Mouse (Mus musculus): ENCODE results near the gene C2cd4a.

C2cd4a gene

DNA sequence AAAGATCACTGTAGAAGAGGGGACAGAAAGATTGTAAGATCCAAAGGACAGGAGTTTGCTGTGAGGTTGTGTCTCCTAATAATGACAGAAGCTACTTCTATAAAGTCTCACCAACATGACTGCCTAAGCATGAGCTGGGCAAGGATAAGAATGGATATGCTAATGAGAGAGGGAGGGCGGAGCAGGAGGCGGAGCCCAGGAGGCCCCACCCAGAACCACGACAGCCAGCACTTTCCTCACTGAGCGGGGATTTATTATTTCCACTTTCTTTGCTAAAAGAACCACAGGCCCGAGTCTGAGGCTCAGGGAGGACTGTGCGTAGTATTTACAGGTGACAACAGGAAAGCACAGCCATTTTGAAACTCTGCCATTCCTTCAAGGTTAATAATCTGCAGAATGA is 44.5 kb downstream of the C2cd4a start:
- no peak for DNase-seq (ENCODE audit: low spot score in 2 of 2)

DNA sequence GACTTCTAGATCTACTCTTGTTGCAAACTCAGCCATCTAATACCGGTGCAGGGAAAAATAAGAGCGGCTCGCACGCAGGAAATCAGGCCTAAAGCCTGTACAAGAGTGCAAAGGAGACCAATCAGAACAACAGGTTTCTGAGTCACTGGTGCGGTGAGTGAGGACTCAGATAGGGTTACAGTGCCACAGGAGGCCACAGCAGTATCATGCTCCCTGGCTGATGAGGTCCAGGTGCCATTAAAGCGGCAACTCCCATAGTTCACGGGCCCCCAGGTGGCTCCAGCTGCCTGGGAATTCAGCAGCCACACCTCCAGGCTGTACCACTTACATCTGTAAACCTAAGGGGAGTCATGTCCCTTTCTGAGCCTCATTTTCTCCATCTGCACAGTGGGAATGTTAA is 45.8 kb downstream of the C2cd4a start:
- DNase-seq (ENCODE audit: low spot score in 2 of 2): no peak

DNA sequence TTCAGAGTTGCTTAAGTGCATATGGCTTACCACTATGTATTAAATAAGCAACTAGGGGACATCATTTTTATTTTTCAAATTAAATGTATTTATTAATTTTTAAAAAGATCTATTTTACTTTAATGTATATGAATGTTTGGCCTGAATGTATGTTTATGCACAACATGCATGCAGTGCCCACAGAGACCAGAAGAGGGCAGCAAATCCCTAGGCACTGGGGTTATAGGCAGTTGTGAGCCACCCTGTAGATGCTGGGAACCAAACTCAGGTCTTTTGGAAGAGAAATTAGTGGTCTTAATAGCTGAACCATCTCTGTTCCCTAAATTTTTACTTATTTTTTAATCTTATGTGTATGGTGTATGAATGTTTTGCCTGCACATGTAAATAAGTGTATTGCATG is 48.2 kb downstream of the C2cd4a start:
- DNase-seq (ENCODE audit: low spot score in 2 of 2): no peak

DNA sequence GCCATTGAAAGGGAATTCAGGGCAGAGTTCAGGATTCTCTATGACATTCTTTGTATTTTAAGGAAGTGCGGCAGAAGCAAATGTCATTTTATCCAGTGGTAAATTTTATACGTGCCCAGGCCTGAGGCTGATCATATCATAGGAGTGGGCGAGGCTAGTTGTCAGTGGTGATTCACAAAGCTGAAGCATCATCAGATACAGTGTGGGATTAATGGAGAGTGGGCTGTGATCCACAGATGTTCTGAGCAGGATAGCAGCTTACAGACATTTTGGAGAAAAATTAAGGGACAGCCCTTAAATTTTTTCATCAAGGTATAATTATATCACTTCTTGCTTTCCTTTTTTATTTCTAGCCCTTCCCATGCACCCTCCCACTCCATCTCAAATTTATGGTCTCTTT is 48.7 kb downstream of the C2cd4a start:
- no peak for DNase-seq (ENCODE audit: low spot score in 2 of 2)

DNA sequence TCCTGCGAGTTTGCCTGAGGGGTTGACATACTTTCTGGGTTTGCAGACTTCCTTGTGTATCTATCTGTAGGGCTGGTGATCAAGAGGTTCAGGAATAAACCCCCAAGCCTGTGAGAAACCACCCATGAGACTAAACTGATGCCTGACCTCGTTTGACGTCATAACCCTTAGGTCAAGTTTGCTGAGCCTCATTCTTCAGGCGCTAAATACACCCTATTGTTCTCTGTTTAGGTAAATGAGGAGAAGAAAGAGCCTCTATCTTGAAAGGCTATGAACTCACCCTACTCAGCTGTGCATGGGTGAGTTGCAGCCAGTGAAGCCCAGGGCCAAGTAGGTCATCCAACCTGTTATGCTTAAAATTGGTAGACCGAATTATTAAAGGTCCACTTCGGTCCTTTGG is 49.3 kb downstream of the C2cd4a start:
- DNase-seq (ENCODE audit: low spot score in 2 of 2): no peak
